9 mouse cellular contexts compared by ENCODE assay signal in genomic region chr12:9569971-9570370, GRCm38 (mm10). TPM values are rescaled to one million over a fixed set of nuclear protein-coding genes. Genes with fewer than 3 reads are reported as not detected.
DNase-seq lines count a peak whose midpoint lies in the region; ATAC-seq and TF ChIP-seq lines count a peak whose summit lies in the region.
"Had no signal": no experiment of that assay in that cellular context is flagged by ENCODE, and none has a peak within 500 bp of the region (broad histone marks: within the 10 kb centered on the region; RNA-seq: fewer than 3 reads in every experiment).

Osr1 (plus strand) TSS chr12:9570116.

- peaks cover 2% of the 10 kb centered on the region; the same call in 1 of the 2 replicates for H3K27me3 ChIP-seq in testis, adult 2 months (ENCODE audit: control insufficient read depth, insufficient read depth, low read length)
- peaks cover 47% of the 10 kb centered on the region for H3K27me3 ChIP-seq in intestine, postnatal 0 days (replicated peaks; ENCODE audit: control insufficient read depth, insufficient read depth, low read length)
- peaks cover 48% of the 10 kb centered on the region for H3K27me3 ChIP-seq in liver, embryonic 13.5 days

- peak; percentile 43; the same call in 1 of the 2 replicates for TF ChIP-seq CTCF in testis, adult 2 months (IDR thresholded peaks at IDR 0.05; ENCODE audit: control insufficient read depth, insufficient read depth, insufficient replicate concordance, low read depth, low read length)
- peak; percentile 82 for TF ChIP-seq CTCF in intestine, postnatal 0 days (IDR thresholded peaks at IDR 0.05; ENCODE audit: low read depth)

- peaks cover 6% of the 10 kb centered on the region for H3K4me1 ChIP-seq in testis, adult 2 months (ENCODE audit: control insufficient read depth, insufficient read depth, low read length)
- no peaks in the 10 kb centered on the region for H3K4me1 ChIP-seq in intestine, postnatal 0 days (replicated peaks; ENCODE audit: control insufficient read depth, insufficient read depth, low read length)
- H3K4me1 ChIP-seq in liver, embryonic 13.5 days (replicated peaks) = no peaks in the 10 kb centered on the region

- H3K27ac ChIP-seq in testis, adult 2 months (ENCODE audit: control insufficient read depth, insufficient read depth, low read depth, low read length) = peak within 1 kb of the TSS; percentile 47
- H3K27ac ChIP-seq in intestine, postnatal 0 days (ENCODE audit: low read depth, low read length) = no peak within 1 kb of the TSS
- H3K27ac ChIP-seq in liver, embryonic 13.5 days = no peak within 1 kb of the TSS

- ATAC-seq in intestine, postnatal 0 days = no peak
- no peak for ATAC-seq in liver, embryonic 13.5 days (ENCODE audit: low read depth)

- DNase-seq in testis, postnatal 14 days (ENCODE audit: low spot score) = no peak
- DNase-seq in cerebellum, postnatal 4 days (ENCODE audit: low spot score in 2 of 2) = peak; percentile 45 to 65
- no peak for DNase-seq in gonadal fat pad, adult 2 months (ENCODE audit: low read depth)
- no peak for DNase-seq in liver, embryonic 13.5 days
- peak; percentile 7 for DNase-seq in naive thymus-derived CD4-positive, alpha-beta T cell, adult 2 months (ENCODE audit: low read depth)
- peak; percentile 66 to 73 for DNase-seq in urinary bladder, postnatal 36 days (ENCODE audit: low spot score in 2 of 2)

- WGBS in intestine, postnatal 0 days = under 1% methylated on average over 15 of the region's 15 CpGs
- WGBS in liver, embryonic 13.5 days (ENCODE audit: insufficient replicate concordance) = 1% methylated on average over 15 of the region's 15 CpGs

- H3K4me2 ChIP-seq in intestine, postnatal 0 days (replicated peaks; ENCODE audit: low read depth) = peak within 1 kb of the TSS; percentile 67
- H3K4me2 ChIP-seq in liver, embryonic 13.5 days = peak within 1 kb of the TSS; percentile 52

- H3K9ac ChIP-seq in intestine, postnatal 0 days (ENCODE audit: low read depth, low read length) = no peak within 1 kb of the TSS
- no peak within 1 kb of the TSS for H3K9ac ChIP-seq in liver, embryonic 13.5 days

- H3K36me3 ChIP-seq in testis, adult 2 months (ENCODE audit: control insufficient read depth, insufficient read depth, low read length) = no peaks in the 10 kb centered on the region
- H3K36me3 ChIP-seq in intestine, postnatal 0 days (ENCODE audit: control insufficient read depth, insufficient read depth) = no peaks in the 10 kb centered on the region
- no peaks in the 10 kb centered on the region for H3K36me3 ChIP-seq in liver, embryonic 13.5 days

- H3K4me3 ChIP-seq in testis, adult 2 months (ENCODE audit: control insufficient read depth, low read depth, low read length) = peak within 1 kb of the TSS; percentile 80
- H3K4me3 ChIP-seq in intestine, postnatal 0 days (ENCODE audit: low read depth, low read length) = peak within 1 kb of the TSS; percentile 44
- H3K4me3 ChIP-seq in liver, embryonic 13.5 days (replicated peaks) = peak within 1 kb of the TSS; percentile 39
- H3K4me3 ChIP-seq: erythroblast, embryonic 14.5 days had no signal

- H3K9me3 ChIP-seq in intestine, postnatal 0 days (ENCODE audit: control insufficient read depth) = no peaks in the 10 kb centered on the region
- H3K9me3 ChIP-seq in liver, embryonic 13.5 days (replicated peaks) = no peaks in the 10 kb centered on the region

- no peak for TF ChIP-seq POLR2A in testis, adult 2 months (IDR thresholded peaks at IDR 0.05; ENCODE audit: control insufficient read depth, low read depth, low read length)

RNA-seq across cellular contexts. Expression of gene Osr1, which starts in this region (rescaled TPM):
- 3.9 and 4.5 TPM in 2 replicates for polyA plus RNA-seq in testis, adult 2 months (2012; rRNA removed)
- polyA plus RNA-seq in gonadal fat pad, adult 2 months (2012; rRNA removed) = 15.5 and 32.6 TPM in 2 replicates
- polyA plus RNA-seq in intestine, postnatal 0 days (2015; fragmentation: Nextera tagmentation; extraction: Ambion mirVana) = 20.1 and 25.0 TPM in 2 replicates
- polyA plus RNA-seq in liver, embryonic 13.5 days (2015; fragmentation: Nextera tagmentation; extraction: Ambion mirVana) = 0.74 and 0.82 TPM in 2 replicates
- polyA plus RNA-seq: erythroblast, embryonic 14.5 days had no signal

Comparison
In these comparisons a context has a peak if more than half of its experiments do, and no peak if none do; other contexts are left out.
1. DNase-seq: peak in cerebellum, postnatal 4 days (2 of 2), naive thymus-derived CD4-positive, alpha-beta T cell, adult 2 months (single experiment) and urinary bladder, postnatal 36 days (2 of 2); none in testis, postnatal 14 days (single experiment), gonadal fat pad, adult 2 months (single experiment) and liver, embryonic 13.5 days (single experiment).
2. Peak in every context shown above with its lines, with median percentiles within 50 percentile points of each other: H3K4me3 ChIP-seq.